Mouse (Mus musculus) hindlimb bud, embryonic 11.5 days (tissue): Measurements from ENCODE around the gene Spns1.

Experiments used
- DNase-seq: peaks from one replicate; pipeline ENCODE4 v3.0.0-alpha.2; 2012; ENCODE audit warnings: low read depth, low spot score; ENCODE audit errors: extremely low spot score

Spns1 gene

GRCm38 (mm10) chr7:126373007-126373406, 4.2 kb downstream of the Spns1 start:
- no peak for DNase-seq

GRCm38 (mm10) chr7:126369393-126369792, 7.9 kb downstream of the Spns1 start, which contains the start of gene Lat:
TSS of gene Lat (minus strand) at chr7:126369570.
- DNase-seq = no peak

GRCm38 (mm10) chr7:126368367-126368766, 8.9 kb downstream of the Spns1 start:
- DNase-seq = no peak

- no peak for DNase-seq
Measured at GRCm38 (mm10) chr7:126367636-126368035, 9.6 kb downstream of the Spns1 start.

GRCm38 (mm10) chr7:126363038-126363437, 14.2 kb downstream of the Spns1 start:
- no peak for DNase-seq

GRCm38 (mm10) chr7:126359049-126359448, 18.2 kb downstream of the Spns1 start:
- DNase-seq = no peak

GRCm38 (mm10) chr7:126358413-126358812, 18.8 kb downstream of the Spns1 start:
- no peak for DNase-seq

- DNase-seq = no peak
Measured at GRCm38 (mm10) chr7:126357838-126358237, 19.4 kb downstream of the Spns1 start.

- DNase-seq = no peak
Measured at GRCm38 (mm10) chr7:126356793-126357591, 20.3 kb downstream of the Spns1 start.

- no peak for DNase-seq
Measured at GRCm38 (mm10) chr7:126355847-126356597, 21.2 kb downstream of the Spns1 start.

- no peak for DNase-seq
Measured at GRCm38 (mm10) chr7:126354738-126355614, 22.3 kb downstream of the Spns1 start.

- no peak for DNase-seq
Measured at GRCm38 (mm10) chr7:126353994-126354365, 23.3 kb downstream of the Spns1 start.

GRCm38 (mm10) chr7:126353251-126353993, 23.8 kb downstream of the Spns1 start:
- no peak for DNase-seq

- no peak for DNase-seq
Measured at GRCm38 (mm10) chr7:126351419-126351951, 25.8 kb downstream of the Spns1 start.

- no peak for DNase-seq
Measured at GRCm38 (mm10) chr7:126350748-126351418, 26.4 kb downstream of the Spns1 start.

- no peak for DNase-seq
Measured at GRCm38 (mm10) chr7:126348293-126348692, 29.0 kb downstream of the Spns1 start.

GRCm38 (mm10) chr7:126347098-126347497, 30.2 kb downstream of the Spns1 start:
- DNase-seq = no peak

GRCm38 (mm10) chr7:126345969-126346368, 31.3 kb downstream of the Spns1 start:
- no peak for DNase-seq

- DNase-seq = no peak
Measured at GRCm38 (mm10) chr7:126345557-126345956, 31.7 kb downstream of the Spns1 start.

GRCm38 (mm10) chr7:126340896-126341295, 36.4 kb downstream of the Spns1 start:
- DNase-seq = no peak
